Mouse (Mus musculus) retina, adult 2 months (tissue): ENCODE results near the gene Hist1h2bg.
"Not testable (repeated sequence)": the region's sequence is repeated elsewhere in the genome, so short reads cannot be mapped to it uniquely, and the experiment has no call there.

Experiments
- DNase-seq: peaks from one replicate; pipeline ENCODE4 v3.0.0-alpha.2; 2012; ENCODE audit warnings: low read depth, low spot score

Hist1h2bg gene

GRCm38 (mm10) chr13:23562699-23563462, 8.3 kb upstream of the Hist1h2bg start:
- no peak for DNase-seq

DNA sequence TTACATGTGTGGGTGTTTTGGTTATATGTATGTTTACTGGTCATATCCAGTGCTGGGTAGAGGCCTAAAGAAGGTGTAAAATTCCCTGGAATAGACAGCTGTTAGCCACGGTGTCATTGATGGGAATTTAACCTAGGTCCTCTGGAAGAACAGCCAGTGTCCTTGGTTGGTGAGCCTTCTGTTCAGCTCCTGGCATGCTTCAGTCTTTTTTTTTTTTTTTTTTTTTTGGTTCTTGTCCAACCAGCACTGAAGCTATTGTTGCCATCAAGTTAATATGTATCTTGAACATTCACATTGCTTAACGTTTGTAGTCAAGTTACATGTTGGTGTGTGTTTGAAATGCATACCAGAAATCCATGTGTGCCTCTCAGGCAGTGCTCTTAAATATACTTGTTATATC, 6.7 kb upstream of the Hist1h2bg start:
- DNase-seq: no peak

DNA sequence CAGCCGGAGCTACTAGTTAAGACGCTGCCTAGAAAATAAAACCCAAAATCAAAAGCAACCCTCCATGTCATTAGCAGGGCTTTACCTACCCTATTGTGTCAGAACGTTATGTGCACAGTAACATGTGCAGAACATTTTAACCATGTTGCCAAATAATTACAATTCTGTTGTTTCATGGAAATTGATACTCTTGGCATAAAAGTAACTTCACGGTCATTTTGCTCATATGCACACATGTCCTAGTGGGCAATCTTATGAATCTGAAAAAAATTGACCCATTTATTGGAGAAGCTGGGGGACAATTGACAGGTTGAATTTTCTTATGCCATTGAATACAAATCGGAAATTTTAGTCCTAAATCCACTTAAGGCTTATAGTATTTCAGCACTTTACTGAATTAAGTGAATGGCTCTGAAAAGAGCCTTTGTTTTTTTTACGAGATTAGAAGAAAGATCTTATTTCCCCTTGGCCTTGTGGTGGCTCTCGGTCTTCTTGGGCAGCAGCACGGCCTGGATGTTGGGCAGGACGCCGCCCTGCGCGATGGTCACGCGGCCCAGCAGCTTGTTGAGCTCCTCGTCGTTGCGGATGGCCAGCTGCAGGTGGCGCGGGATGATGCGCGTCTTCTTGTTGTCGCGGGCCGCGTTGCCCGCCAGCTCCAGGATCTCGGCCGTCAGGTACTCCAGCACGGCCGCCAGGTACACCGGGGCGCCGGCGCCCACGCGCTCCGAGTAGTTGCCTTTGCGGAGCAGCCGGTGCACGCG, 755 bp upstream of the Hist1h2bg start:
- DNase-seq: not testable (repeated sequence)

DNA sequence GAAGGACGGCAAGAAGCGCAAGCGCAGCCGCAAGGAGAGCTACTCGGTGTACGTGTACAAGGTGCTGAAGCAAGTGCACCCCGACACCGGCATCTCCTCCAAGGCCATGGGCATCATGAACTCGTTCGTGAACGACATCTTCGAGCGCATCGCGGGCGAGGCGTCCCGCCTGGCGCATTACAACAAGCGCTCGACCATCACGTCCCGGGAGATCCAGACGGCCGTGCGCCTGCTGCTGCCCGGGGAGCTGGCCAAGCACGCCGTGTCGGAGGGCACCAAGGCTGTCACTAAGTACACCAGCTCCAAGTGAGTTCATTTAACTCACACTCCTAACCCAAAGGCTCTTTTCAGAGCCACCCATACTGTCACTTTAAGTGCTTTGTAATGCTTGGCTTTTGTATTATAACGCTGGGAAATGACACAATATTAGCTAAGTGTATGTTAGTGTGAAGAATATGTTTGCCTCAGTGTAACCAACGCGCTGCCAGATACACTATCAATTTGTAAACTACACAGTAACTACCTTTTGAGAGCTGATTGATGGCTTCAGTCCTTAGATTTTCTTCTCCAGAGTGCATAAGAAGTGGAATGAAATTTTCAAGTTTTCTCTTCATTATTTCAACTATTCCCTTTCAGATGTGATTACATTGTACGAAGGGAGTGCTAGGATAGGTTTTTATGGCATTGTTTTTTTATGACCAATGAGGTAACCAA, 465 bp downstream of the Hist1h2bg start:
- not testable (repeated sequence) for DNase-seq

DNA sequence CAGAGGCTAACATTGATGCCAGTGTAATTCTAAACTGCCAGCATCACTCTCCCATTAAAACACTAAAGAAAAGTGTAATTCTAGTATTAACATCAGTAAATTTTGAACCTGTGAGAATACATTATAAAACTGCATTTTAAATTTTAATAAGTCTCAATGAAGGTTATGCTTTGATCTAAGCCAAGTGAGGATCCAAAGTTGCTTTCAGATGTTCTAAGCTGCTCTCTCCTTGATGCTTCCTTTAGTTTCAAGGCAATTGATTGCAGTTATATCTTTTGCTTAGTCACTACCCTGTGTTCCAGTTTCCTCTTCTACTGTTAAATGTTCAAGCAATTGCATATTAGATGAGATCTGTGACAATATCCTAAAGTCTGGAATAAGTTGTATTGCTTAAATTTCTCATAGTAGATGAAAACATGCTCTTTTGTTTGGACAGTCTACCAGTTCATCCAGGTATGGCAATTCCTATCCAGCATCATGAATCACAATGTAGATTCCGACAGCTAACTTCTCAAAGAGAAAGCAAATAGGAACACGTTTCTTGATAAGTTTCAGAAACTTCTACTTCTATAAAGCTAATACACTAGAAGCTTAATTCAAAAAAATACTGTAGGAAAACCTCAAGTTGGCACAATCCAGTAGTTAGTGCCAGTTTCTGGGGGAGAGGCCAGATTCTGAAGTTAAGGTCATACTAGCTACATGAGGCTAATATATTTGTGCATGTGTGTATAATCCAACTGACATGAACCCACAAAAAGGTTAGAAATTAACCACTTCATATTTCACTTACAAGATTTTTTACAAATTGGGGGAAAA, 1.2 kb downstream of the Hist1h2bg start:
- no peak for DNase-seq

GRCm38 (mm10) chr13:23573034-23573897, 2.1 kb downstream of the Hist1h2bg start:
- not testable (repeated sequence) for DNase-seq

GRCm38 (mm10) chr13:23573898-23574524, 2.8 kb downstream of the Hist1h2bg start, which contains the start of the genes Hist1h2bf and Hist1h2ad:
TSS of gene Hist1h2bf (minus strand) at chr13:23574196.
TSS of gene Hist1h2ad (plus strand) at chr13:23574381.
- DNase-seq: peak; percentile 75

GRCm38 (mm10) chr13:23574546-23575170, 3.5 kb downstream of the Hist1h2bg start:
- DNase-seq: not testable (repeated sequence)

- DNase-seq: no peak
These were observed 4.2 kb downstream of the Hist1h2bg start, which contains the start of gene Hist1h3d for GRCm38 (mm10) chr13:23575271-23575851. TSS of gene Hist1h3d (plus strand) at chr13:23575763.

DNA sequence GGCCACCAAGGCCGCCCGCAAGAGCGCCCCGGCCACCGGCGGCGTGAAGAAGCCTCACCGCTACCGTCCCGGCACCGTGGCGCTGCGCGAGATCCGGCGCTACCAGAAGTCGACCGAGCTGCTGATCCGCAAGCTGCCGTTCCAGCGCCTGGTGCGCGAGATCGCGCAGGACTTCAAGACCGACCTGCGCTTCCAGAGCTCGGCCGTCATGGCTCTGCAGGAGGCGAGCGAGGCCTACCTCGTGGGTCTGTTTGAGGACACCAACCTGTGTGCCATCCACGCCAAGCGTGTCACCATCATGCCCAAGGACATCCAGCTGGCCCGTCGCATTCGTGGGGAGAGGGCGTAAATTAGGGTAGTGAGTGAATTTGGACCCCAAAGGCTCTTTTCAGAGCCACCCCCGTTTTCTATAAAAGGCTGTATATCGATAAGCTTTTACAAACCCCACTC, 4.7 kb downstream of the Hist1h2bg start:
- DNase-seq: not testable (repeated sequence)

DNA sequence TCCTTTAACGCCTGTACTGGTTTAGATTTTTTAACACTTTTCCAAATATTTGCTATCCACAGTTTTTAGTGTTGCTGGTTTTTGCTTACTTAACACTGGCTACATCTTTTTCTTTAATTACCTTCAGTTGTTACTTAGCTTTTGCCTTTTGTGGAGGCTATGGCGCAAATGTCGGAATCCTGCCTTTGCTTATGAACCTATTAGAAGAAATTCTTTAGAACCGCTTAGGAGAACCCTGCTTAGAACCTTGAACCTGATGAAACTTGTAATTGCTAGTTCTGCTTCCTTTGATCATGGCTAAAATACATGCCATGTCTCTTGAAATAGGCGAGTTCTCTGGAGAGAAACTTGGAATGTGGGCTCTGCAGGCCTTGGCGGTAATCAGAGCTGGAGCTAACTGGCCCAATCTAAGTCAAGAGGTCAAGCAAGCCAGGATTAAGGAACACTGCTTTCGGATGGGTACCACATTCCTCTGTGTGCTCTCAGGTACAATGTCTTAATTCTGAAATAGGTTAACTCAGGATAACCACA, 5.2 kb downstream of the Hist1h2bg start:
- DNase-seq: no peak

DNA sequence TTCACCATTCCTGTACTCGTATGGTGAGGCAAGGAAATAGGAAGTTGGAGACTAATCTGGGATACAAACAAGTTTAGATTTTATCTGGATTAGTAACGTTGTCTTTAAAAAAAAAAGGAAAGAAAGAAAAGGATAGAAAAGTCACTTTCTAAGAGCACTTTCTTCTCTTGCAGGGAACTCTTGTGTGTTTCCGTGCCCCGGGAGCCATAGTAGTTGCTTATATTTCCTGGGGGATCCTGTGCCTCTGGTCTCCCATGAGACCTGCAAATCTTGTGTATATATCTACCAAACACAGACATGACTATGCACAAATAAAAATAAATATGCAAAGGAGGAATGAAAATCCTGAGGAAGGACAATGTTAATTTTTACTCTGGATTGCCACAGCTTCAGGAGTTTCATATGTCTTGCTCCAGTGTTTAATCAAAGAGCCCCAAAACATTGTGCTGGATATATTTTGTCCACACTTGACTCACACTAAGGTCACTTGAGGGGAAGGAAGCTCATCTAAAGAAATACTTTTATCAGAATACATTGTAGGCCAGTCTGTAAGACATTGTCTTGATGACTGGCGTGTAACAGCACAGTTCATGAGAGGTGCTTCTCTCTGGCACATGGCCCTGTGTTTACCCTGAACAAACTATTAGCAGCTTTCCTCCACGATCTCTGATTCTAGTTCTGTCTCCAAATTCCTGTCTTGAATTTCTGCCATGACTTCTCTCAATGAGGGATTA, 5.9 kb downstream of the Hist1h2bg start:
- no peak for DNase-seq

DNA sequence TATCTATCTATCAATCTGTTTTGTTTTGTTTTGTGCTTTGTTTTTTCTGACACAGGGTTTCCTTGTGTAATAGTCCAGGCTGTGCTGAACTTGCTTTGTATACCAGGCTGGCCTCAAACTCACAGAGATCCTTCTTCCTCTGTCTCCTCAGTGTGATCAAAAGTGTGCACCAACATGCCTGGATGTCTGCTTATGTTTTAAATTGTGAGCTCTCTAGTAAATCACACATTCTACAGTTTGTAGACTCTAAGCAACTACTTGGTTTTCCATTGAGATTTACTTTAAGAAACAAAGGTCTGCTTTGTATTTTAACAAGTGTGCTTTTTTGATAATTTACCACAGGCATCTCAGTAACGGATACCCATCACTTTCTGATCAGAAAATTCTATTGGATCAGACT, 6.6 kb downstream of the Hist1h2bg start:
- no peak for DNase-seq

DNA sequence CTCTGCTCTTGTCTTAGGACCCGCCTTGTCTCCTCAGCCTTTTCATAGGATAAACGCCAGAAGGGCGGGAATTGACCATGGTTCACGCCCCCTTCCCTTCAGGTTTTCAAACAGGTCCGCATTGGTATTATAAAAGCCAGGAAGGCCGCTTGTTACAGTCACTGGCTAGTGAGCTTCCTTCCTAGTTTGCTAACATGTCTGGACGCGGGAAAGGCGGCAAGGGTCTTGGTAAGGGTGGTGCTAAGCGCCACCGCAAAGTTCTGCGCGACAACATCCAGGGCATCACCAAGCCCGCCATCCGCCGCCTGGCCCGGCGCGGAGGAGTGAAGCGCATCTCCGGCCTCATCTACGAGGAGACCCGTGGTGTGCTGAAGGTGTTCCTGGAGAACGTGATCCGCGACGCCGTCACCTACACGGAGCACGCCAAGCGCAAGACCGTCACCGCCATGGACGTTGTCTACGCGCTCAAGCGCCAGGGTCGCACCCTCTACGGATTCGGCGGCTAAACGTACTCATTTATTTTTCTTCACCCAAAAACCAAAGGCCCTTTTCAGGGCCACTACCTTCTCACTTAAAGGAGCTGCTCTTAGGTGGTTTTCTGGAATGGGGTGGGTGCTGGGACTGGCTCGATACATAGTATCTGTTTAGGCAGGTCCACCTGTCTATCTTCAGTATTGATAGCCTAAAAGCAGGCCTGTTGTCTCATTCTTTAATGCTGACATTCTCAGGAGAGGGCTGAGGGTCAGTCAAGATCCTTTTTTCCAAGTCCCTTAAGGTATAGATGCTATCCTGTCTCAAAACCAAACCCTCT, 10.4 kb downstream of the Hist1h2bg start, which contains the start of gene Hist1h4d:
Gene Hist1h4d (plus strand): TSS at position 191 of the 811 bp plus-strand sequence.
- DNase-seq: peak; percentile 97

GRCm38 (mm10) chr13:23582219-23583056, 11.2 kb downstream of the Hist1h2bg start:
- DNase-seq: no peak
